18 mouse cellular contexts compared by ENCODE assay signal in the genomic region with DNA sequence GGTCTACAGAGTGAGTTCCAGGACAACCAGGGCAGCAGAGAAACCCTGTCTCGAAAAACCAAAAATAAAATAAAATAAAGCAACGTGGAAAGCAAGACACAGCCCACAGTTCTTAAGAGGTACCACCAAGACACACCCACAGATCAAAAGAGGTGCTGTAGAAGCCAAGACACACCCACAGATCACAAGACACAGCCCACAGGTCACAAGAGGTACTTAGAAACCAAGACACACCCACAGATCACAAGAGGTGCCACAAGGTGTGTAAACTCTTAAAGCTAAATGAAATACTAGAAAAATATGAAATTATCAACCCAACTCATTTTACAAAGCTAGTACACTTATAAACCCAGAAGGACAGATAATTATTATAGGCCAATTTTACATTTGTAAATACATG. TPM values are rescaled to one million over a fixed set of nuclear protein-coding genes. Genes with fewer than 3 reads are reported as not detected.
DNase-seq lines count a peak whose midpoint lies in the region; ATAC-seq and TF ChIP-seq lines count a peak whose summit lies in the region.
"Had no signal": no experiment of that assay in that cellular context is flagged by ENCODE, and none has a peak within 500 bp of the region (broad histone marks: within the 10 kb centered on the region; RNA-seq: fewer than 3 reads in every experiment).

No protein-coding gene starts in this region.

- peak; percentile 72 for TF ChIP-seq EP300 in lung, postnatal 0 days (IDR thresholded peaks at IDR 0.05)

- peak; percentile 37 for DNase-seq in R1 (ENCODE audit: low read depth, low spot score)
- peak; percentile 83 for DNase-seq in lung, postnatal 0 days (ENCODE audit: low spot score)
- DNase-seq in naive thymus-derived CD4-positive, alpha-beta T cell, adult 2 months (ENCODE audit: low read depth), result peak; percentile 69
- DNase-seq in retina, postnatal 1 day, result no peak
- DNase-seq in layer of hippocampus, adult 9-10 months (ENCODE audit: low spot score), result no peak
- DNase-seq: adrenal gland, postnatal 25 days; cerebellum, adult 18-20 months; gastrocnemius, postnatal 25 days; kidney, adult 11 months; kidney, postnatal 14 days; layer of hippocampus, adult 9-11 months; lung, embryonic 14.5 days; thymus, adult 18-20 months had no signal

- no peak overlapping the region for H3K27ac ChIP-seq in lung, postnatal 0 days (ENCODE audit: low read length)
- no peak overlapping the region for H3K27ac ChIP-seq in forebrain, embryonic 16.5 days (ENCODE audit: low read length)
- H3K27ac ChIP-seq: hindbrain, embryonic 12.5 days had no signal

- peaks cover 8% of the 10 kb centered on the region; the same call in 1 of the 2 replicates for H3K4me1 ChIP-seq in lung, postnatal 0 days (ENCODE audit: insufficient read depth, low read depth, low read length)
- no peaks in the 10 kb centered on the region for H3K4me1 ChIP-seq in forebrain, embryonic 16.5 days (replicated peaks; ENCODE audit: control insufficient read depth, insufficient read depth, low read length)

- peak; percentile 38 for ATAC-seq in inflammation-experienced regulatory T-cells, adult 6 months
- ATAC-seq in lung, postnatal 0 days, result peak; percentile 88
- ATAC-seq in forebrain, embryonic 16.5 days, result no peak

- no peak overlapping the region for H3K9ac ChIP-seq in lung, postnatal 0 days (replicated peaks; ENCODE audit: low read depth)
- H3K9ac ChIP-seq in forebrain, embryonic 16.5 days (replicated peaks; ENCODE audit: low read depth, low read length), result no peak overlapping the region
- H3K9ac ChIP-seq: hindbrain, embryonic 12.5 days; lung, embryonic 14.5 days had no signal

- no peaks in the 10 kb centered on the region for H3K36me3 ChIP-seq in lung, postnatal 0 days (ENCODE audit: insufficient read depth, low read length)
- peaks cover 4% of the 10 kb centered on the region; the same call in 1 of the 2 replicates for H3K36me3 ChIP-seq in forebrain, embryonic 16.5 days (ENCODE audit: control insufficient read depth, insufficient read depth)

- no peaks in the 10 kb centered on the region for H3K27me3 ChIP-seq in lung, postnatal 0 days (replicated peaks; ENCODE audit: insufficient read depth, low read length)
- no peaks in the 10 kb centered on the region for H3K27me3 ChIP-seq in forebrain, embryonic 16.5 days (replicated peaks; ENCODE audit: control insufficient read depth, insufficient read depth, low read length)
- H3K27me3 ChIP-seq: CH12.LX; hindbrain, embryonic 12.5 days had no signal

- no peak overlapping the region for H3K4me2 ChIP-seq in lung, postnatal 0 days (replicated peaks; ENCODE audit: low read depth, low read length)
- H3K4me2 ChIP-seq in forebrain, embryonic 16.5 days (ENCODE audit: low read length), result no peak overlapping the region
- H3K4me2 ChIP-seq: hindbrain, embryonic 12.5 days; lung, embryonic 14.5 days; midbrain, embryonic 11.5 days had no signal

- no peak for TF ChIP-seq CTCF in lung, postnatal 0 days (IDR thresholded peaks at IDR 0.05)

- no peak overlapping the region for H3K4me3 ChIP-seq in lung, postnatal 0 days (ENCODE audit: low read depth, low read length)
- H3K4me3 ChIP-seq in forebrain, embryonic 16.5 days (replicated peaks; ENCODE audit: low read length), result no peak overlapping the region
- H3K4me3 ChIP-seq: hindbrain, embryonic 12.5 days had no signal

- H3K9me3 ChIP-seq in lung, postnatal 0 days (ENCODE audit: low read length), result no peaks in the 10 kb centered on the region
- H3K9me3 ChIP-seq in forebrain, embryonic 16.5 days (ENCODE audit: control insufficient read depth, low read length), result no peaks in the 10 kb centered on the region
- H3K9me3 ChIP-seq: hindbrain, embryonic 12.5 days had no signal

- 59% methylated on average over 2 of the region's 2 CpGs for WGBS in lung, postnatal 0 days
- 96% methylated on average over 2 of the region's 2 CpGs for whole genome bisulfite sequencing in forebrain, embryonic 16.5 days

RNA-seq across cellular contexts. Expression of a gene that starts 23.9 kb away (rescaled TPM):
- not detected for polyA plus RNA-seq in inflammation-experienced regulatory T-cells, adult 6 months (2017; shearing (Covaris generic))
- polyA plus RNA-seq in lung, postnatal 0 days (2015; fragmentation: Nextera tagmentation; extraction: Ambion mirVana), result 0.02 and 0.06 TPM in 2 replicates
- 0.20 and 0.34 TPM in 2 replicates for polyA plus RNA-seq in forebrain, embryonic 16.5 days (2015; fragmentation: Nextera tagmentation; extraction: Ambion mirVana)

Comparison
In these comparisons a context has a peak if more than half of its experiments do, and no peak if none do; other contexts are left out.
1. DNase-seq: peak in R1 (single experiment), lung, postnatal 0 days (single experiment) and naive thymus-derived CD4-positive, alpha-beta T cell, adult 2 months (single experiment); none in retina, postnatal 1 day (single experiment) and layer of hippocampus, adult 9-10 months (single experiment).